Mouse (Mus musculus) naive thymus-derived CD4-positive, alpha-beta T cell, adult 2 months (primary cell): Measurements from ENCODE around the gene Erf.

Source experiments
- DNase-seq: peaks from one replicate; pipeline ENCODE4 v3.0.0-alpha.2; 2011; ENCODE audit warnings: low read depth

The Erf gene

DNA sequence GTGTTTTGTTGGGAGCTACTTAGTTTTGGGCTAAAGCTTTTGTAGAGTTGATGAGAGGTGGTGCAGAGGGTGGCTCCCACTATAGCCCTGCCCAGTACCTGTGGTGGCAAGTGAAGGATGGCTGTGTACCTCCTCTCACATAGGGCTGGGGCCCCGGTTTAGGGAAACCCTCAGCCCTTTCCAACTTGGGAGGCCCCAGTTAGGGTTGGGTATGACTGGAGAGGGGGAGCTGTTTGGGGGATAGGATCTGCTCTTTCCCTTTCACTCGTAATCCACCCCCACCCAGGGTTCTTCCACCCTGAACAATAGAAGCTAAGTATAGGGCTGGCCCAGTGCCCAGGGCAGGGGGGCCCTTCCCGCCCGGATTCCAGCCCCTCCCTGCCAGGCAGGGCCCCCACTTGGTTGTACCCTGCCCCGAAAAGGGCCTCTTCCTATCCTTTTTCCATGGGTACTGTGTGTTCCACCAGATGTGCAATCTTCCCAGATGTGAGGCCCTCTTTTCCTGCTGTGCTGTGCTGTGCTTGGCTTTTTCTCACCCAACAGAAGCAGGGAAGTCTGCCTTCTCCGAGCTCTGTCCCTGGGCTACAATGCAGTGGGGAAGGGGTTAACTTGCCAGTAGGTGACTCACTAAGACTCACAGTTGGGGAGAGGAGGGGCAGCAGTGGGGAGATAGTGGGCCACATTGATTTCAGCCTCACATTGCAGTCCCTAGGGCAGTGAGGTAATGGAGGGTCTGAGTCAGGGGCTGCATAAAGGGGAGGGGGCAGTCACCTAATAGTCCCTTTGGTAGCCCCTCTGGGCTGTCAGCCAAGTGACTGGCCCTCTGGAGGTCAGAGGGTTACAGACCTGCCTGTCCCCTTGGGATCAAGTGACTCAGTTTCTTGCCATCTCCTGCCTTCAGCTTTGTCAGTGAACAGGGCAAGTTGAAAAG, 29.6 kb upstream of the Erf start:
- DNase-seq: no peak

DNA sequence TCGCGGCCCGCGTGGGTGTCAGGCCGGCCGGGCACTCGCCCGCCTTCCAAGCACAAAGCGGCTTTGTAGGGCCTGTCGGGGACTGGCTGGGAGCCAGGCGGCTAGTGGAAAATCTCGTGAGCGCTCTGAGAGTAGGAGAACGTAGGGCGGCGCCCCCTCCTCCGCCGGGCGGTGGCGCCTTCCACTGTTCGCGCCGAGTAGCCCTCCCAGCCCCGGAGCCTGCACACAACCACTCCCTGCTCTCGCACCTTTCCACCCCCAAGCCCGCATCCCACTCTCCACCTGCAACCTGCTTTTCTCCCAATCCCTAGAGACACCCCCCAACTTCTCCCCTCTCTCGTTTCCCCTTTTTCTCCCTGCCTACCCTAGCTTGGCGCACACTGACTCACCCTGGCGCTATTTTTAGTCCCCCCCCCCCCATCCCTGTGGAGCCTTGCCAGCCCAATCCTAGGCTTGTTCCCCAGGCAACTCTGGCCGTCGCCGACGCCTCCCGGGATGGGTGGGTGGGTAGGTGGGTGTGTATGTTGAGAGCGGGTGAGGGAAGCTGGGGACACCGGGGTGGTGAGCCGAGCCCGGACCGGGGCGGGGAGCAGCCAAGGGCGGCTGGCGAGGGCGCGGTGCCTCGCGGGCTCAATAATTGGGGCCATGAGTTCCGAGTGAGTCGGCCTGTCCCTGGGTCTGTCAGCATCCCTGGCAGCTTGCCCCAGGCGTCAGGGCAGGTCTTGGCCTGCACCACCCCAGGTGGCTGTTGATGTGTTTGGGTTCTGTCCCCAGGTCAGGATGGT, 28.7 kb upstream of the Erf start:
- peak; percentile 95 for DNase-seq

DNA sequence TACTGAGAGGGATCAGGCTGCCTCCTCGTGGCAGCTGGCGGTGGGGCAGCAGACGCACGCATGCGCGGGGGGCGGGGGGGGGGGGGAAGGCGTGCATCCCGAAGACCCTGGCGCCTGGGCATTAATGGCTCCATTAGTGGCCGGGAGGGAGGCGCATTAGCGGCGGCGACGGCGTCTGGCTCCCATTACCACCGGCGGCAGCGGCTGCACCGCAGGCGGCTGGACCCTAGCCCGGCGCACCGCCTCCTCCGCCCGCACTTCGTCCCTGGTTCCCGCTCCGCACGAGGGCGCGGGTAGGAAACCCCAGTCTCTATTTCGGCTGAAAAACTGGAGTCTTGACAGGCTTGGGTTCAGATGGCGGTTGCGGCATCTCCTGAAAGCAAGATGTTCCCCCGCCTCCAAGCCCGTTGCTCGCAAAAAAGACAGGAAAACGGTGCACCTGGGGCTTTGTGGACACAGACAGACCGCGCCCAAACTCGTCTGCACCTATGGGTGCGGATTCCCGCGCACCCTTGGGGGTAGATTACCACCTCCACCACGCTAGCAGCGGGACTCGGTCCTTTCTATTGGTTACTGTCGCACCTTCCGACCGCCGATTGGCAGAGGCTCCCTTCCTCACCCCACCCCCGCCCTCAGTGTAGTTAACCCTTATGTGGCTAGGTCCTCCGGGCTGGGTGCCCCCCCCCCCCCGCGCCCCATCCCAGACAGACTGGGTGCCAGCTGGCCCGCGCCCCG, 27.9 kb upstream of the Erf start:
- DNase-seq: peak; percentile 96

DNA sequence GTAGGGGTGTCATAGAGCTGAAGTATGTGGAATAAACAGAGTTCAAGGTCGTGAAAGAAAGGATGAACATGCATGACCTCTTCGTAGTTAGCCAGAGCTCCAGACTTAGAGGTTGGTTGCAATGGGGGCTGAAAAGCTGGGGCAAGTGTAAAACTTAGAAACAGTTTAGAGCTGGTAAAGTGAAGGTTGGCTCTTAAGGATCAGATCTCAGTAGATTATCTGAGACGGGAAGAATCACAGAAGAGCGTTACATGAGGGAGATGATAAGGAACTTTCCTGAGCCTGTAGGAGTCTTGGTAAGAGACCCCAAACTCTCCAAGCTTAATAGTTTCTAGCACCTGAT, 27.4 kb upstream of the Erf start:
- DNase-seq: no peak

DNA sequence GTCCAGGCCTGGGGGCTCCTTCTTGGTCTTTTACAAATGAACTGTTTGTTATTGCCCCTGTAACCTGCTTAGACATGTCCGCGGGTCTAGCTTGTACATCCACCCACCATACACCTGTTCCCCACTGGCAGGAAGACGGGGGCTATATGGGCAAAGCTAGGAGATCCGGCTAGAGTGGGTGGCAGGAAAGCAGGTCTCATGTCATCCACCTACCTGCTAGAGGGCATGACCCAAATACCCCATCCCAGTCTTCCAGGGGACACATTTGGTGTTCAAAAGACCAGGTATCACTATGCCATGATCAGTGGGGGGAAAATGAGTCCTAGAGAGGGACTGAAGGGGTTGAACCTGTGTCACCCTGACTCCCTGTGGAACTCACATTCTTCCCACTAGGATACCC, 26.8 kb upstream of the Erf start:
- DNase-seq: no peak

DNA sequence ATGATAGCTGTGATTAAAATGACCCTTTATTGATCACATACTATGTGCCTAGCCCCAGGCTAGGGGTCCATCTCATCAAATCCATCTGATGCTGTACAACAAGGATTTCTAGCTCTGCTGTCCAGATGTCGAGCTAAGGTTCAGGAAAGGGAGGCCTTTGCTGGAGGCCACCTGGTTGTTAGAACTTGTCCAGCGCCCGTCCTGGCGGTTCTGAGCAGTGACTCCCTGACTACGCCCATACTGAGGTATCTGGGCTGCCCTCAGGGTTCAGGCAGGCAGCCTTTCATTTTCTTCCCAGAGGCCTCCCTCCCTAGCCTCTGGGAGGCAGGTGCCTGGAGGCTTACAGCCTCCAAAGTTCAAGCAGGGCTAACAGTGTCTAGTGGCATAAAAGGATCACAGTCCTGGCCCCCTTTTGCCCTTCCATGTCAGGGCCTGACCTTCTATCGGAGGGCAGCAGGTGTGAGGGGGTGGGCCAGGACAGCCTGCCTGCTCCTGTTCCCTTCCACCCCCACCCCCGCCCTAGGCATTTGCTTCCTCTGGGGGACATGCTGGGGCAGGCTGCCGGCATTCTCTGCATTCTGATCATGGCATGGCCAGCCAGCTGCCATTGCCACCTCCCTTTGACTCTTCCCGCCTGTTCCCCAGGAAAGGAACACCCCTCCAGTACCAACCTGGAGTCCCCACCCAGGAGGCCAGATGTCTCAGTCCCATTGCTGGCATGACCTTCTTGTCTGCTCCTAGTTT, 25.2 kb upstream of the Erf start:
- DNase-seq: no peak

DNA sequence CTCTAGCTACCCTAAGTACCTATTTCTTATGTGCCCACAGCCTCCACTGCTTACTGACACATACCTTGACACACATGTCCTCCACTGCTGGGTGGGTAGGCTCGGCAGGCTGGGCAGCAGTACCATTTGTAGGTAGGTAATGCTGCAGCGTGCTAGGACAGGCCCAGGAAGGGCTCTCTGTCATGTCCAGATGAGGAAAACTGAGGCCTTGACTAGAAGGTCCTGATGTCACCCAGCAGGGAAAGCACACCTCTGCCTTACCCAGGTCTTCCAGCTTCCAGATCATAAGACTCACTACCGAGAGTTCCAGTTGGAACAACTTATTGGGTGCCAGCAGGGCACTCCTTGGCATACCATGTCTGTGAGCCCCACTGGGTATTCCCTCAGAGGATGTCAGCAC, 24.4 kb upstream of the Erf start:
- no peak for DNase-seq

DNA sequence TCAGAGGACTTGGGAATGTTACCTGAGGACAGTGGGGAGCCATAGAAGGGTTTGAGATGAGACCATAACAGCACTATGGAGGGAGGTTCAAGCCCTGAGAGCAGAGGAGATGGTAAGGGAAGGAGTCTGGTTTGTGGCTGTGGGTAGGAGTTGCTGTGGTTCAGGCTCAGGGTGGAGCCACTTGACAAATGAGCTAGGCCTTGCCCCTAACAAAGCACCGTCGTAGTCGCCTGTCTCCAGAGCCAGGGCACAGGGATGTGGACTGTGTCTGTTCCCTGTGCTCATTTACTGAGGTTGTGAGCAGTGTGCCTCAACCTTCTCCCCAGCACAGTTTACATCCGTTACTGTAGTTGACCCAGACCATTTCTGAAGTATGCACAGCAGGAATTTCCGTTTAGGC, 24.0 kb upstream of the Erf start:
- DNase-seq: peak; percentile 73

DNA sequence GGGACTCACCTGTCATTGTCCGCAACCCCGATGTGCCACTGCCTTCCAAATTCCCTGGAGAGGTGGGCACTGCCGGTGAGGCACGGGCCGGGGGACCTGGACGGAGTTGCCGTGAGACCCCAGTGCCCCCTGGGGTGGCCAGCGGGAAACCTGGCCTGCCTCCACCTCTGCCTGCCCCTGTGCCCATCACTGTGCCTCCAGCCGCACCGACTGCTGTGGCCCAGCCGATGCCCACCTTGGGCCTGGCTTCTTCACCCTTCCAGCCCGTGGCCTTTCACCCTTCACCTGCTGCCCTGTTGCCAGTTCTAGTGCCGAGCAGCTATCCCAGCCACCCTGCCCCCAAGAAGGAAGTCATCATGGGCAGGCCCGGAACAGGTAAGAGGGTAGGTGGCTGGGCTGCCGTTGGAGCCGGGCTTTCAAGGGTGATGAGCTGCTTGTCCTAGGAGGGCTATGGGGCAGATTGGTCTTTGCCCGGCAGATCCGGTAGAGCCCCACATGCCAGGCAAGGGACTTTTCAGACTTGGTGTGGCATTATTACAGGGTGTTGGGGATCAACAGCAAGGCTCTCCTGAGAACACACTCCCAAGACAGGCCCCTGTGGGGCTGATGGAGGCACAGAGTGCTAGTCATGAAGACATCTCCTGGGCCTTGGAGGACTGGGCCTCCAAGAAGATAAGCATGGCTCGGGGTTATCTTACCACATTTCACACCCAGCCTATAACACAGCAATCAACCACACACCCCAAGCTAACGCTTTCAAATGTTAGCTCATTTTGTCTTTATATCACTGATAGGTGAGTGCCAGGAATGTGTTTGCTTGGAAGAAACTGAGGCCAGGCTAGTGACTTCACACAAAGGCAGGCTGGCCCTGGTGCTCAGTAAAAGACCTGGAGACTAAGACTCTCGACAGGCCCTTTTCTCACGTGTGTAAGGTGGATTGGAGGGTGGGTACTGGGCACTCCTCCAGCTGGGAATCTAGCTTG, 23.0 kb upstream of the Erf start:
- no peak for DNase-seq

DNA sequence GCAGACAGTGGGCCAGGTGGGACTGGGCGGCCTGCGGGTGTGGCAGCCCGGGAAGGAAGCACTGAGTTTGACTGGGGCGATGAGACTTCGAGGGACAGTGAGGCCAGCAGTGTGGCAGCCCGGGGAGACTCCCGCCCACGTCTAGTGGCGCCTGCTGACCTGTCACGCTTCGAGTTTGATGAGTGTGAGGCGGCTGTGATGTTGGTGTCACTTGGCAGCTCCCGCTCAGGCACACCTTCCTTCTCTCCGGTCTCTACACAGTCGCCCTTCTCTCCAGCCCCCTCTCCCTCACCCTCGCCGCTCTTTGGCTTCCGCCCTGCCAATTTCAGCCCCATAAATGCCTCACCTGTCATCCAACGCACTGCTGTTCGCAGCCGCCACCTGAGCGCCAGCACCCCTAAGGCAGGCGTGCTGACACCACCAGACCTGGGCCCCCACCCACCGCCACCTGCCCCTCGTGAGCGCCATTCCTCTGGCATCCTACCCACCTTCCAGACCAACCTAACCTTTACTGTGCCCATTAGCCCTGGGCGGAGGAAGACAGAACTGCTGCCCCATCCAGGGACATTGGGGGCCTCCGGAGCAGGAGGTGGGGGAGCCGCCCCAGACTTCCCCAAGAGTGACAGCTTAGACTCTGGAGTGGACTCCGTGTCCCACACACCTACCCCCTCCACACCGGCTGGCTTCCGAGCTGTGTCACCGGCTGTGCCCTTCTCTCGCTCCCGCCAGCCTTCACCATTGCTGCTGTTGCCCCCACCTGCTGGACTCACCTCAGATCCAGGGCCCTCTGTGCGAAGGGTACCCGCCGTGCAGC, 22.1 kb upstream of the Erf start:
- no peak for DNase-seq

DNA sequence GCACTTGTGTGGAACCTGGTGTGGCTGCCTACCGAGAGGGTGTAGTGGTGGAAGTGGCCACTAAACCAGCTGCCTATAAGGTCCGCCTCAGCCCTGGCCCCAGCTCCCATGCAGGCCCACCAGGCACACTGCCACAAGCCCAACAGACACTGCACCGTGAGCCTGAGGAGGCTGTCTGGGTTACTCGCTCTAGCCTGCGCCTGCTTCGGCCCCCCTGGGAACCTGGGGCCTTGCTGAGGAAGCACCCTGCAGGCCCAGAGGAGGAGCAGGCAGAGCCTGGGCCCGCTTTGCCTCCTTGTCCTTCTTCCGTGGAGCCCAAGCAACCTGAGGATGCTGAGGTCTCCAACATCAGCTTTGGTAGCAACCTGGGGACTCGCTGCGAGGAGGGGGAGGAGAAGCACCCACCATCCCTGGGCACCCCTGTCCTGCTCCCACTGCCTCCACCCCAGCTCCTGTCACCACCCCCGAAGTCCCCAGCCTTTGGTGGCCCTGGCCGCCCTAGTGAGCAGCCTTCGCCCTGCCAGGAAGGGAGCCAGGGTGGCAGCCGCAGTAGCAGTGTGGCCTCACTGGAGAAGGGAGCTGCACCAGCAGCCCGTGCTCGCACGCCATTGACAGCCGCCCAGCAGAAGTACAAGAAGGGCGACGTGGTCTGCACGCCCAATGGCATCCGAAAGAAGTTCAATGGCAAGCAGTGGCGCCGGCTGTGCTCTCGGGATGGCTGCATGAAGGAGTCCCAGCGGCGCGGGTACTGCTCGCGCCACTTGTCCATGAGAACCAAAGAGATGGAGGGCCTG, 21.3 kb upstream of the Erf start:
- no peak for DNase-seq

DNA sequence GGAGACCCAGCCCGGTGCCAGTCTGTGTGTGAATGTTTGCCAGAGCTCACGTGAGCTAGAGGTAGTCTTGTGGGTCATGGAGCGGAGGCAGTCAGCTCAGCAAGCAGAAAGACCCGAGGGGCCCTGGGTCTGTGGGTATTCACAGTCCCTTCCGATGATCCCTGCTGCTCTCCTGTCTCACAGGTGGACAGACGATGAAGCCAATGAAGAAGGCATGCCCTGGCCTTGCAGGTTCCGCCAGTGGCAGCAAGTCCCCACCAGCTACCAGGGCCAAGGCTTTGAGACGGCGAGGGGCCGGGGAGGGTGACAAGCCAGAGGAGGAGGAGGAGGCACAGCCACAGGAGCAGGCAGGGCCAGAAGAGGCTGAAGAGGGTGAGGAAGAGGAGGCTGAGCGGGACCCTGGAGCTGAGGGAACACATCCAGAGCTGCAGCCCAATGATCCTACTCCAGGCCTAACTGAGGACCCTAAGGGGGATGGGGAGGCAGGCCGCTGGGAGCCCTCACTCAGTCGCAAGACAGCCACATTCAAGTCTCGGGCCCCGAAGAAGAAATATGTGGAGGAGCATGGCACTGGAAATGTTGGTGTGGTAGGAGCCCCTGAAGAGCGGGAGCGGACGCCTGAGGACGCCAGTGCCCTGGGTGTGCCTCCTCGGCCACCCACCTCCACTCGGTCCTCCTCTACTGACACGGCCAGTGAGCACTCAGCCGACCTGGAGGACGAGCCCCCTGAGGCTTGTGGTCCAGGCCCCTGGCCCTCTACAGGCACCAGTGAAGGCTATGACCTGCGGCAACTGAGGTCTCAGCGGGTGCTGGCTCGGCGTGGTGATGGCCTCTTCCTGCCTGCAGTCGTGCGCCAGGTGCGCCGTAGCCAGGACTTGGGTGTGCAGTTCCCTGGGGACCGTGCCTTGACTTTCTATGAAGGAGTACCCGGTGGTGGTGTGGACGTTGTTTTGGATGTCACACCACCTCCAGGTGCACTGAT, 20.4 kb upstream of the Erf start:
- no peak for DNase-seq

DNA sequence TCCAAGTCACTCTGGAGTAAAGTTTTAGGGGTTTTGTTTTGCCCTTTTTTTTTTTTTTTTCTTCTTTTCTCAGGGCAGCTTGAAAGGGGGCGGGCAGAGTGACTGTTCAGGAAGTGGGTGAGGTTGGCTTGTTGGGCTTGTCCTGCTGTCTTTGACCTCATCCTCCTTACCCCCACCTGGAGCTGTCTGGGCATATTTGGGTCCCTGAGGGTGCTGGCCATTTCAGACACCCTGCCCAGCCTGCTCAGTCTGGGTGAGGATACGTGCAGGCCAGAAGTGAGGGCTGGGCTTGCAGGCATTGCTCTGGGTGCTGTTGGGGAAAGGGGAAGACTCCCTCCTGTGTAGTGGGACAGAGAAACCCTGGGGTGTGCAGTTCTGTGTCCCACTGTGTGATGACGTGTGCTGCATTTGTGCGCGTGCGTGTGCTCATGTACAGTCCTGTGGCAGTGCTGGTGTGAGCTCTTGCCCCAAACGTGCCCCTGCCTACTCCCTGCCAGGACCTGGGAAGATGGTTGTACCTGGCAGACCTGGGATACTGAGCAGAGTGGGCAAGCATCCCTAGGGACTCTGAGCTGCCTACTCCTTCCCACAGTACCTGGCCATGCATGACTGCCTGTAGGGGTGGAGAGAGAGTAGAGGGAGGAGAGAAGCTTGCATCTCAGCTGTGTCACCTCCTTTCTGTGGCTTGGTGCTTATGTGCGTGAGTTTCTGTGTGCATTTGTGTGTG, 19.1 kb upstream of the Erf start:
- peak; percentile 71 for DNase-seq

DNA sequence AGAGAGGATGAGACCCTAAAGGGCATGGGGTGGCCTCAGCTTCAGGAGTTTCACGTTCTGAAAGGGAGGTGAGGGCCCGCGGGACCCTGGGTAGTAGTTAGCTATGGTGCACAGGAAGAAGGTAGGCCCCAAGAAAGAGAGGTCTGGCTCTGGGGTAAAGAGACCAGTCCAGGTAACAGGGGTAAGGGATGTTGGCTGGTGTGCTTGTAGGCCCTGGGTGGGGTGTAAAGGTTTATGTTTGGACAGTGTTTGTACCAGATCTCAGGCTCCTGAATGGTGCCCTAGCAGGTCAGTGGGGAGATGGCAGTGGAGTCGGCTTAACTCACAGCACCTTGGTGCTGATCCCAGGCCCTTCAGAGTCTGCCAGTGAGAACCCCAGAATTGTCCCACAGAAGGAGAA, 18.5 kb upstream of the Erf start:
- peak; percentile 61 for DNase-seq

DNA sequence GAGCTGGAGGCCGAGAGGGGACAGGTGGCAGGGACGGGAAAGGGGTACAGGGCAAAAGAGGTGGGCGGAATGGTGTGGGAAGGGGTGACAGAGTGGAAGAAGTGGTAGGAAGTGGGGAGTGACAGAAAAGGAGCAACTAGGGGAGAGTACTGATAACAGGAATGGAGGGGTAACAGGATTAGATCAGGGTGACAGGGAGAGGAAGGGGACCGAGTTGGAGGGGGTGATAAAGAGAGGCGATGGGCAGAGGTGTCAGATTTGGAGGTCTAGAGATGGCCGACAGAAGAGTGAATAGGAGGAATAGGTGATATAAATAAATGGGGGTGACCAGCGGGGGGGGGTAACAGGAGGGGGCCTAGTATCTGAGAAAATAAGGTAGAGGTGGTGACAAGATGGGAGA, 18.0 kb upstream of the Erf start:
- no peak for DNase-seq

DNA sequence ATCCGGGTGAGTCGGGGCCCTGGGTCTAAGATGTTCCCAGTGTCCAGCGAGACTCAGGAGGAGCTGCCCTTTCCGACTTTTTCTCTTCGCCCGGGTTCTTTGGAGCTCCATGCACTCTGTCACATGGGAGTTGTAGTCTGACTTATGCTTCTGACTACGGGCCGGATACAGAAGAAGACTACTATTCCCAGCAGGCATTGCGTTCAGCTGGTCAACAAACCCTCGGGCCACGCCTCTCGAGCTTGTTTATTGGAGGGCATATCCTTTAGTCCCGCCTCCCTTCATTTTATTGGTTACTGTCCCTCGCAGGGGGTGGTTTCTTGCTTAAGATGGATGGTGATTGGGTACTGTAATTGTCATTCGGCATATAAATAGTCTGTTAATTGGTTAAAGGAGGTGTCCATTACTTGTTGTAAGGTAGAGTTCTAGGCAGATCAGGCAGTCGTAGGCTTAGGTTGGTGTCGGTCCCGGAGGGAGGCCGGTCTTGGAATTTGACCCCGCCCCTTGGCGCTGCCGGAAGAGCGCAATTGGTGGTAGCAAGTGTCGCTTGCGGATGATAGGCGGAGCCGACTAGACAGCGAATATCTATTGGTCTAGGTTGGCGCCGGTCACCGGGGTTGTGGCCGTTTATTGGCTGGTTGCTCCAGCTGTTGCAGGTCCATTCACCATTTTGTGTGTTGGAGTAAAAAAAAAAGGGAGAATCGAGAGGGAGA, 17.3 kb upstream of the Erf start:
- DNase-seq: peak; percentile 100
